ENCODE assay signal across 8 mouse cellular contexts in the genomic region with DNA sequence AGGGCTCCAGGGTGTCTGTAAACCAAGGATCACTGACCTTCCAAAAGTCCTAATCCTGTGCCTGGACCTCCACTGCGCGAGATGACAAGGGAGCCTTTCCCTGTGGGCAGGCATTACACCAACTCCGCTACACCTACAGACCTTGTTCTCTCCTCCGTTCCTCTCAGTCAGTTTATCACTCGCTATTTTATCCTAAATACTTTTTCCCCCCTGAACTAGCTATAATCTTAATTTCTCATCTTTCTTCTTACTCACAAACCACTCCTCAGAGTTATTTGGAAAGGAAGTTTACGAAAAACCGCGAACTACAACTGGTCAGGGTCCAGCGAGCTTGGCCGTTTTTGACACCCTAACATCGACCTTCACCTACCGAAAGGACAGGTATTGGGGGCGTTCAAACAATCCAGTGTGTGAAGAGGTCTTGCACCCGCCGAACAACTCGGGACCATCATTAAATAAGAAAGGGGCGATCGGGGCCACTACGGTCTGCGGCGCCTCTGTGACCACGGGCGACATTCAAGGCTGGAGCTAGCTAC. TPM values are rescaled to one million over a fixed set of nuclear protein-coding genes. Genes with fewer than 3 reads are reported as not detected.
DNase-seq lines count a peak whose midpoint lies in the region; ATAC-seq and TF ChIP-seq lines count a peak whose summit lies in the region.

No protein-coding gene starts in this region.

- peak overlapping the region; percentile 89 for H3K9ac ChIP-seq in CH12.LX (ENCODE audit: insufficient read depth, low read depth)
- H3K9ac ChIP-seq in intestine, postnatal 0 days (ENCODE audit: low read depth, low read length): peak overlapping the region; percentile 76
- H3K9ac ChIP-seq in midbrain, embryonic 14.5 days (replicated peaks; ENCODE audit: low read length): peak overlapping the region; percentile 78

- no peak; the same call in 1 of the 2 replicates for ATAC-seq in intestine, postnatal 0 days
- ATAC-seq in midbrain, embryonic 14.5 days (ENCODE audit: low FRiP score, low TSS enrichment): peak; percentile 73; the same call in 1 of the 2 replicates

- no peaks in the 10 kb centered on the region for H3K27me3 ChIP-seq in CH12.LX (replicated peaks)
- no peaks in the 10 kb centered on the region for H3K27me3 ChIP-seq in erythroblast, embryonic 14.5 days (ENCODE audit: control insufficient read depth)
- no peaks in the 10 kb centered on the region for H3K27me3 ChIP-seq in intestine, postnatal 0 days (replicated peaks; ENCODE audit: control insufficient read depth, insufficient read depth, low read length)
- no peaks in the 10 kb centered on the region for H3K27me3 ChIP-seq in midbrain, embryonic 14.5 days (ENCODE audit: control insufficient read depth, insufficient read depth, low read length)

- DNase-seq in gastrocnemius, adult 2 months: no peak
- no peak for DNase-seq in gastrocnemius, adult 8-10 months (ENCODE audit: low spot score in 2 of 2)
- peak; percentile 23 for DNase-seq in CH12.LX (ENCODE audit: extremely low read depth)
- DNase-seq in midbrain, embryonic 14.5 days: peak; percentile 25
- no peak for DNase-seq in urinary bladder, postnatal 36 days (ENCODE audit: low spot score in 2 of 2)
- no peak for DNase-seq in right cerebral cortex, postnatal 25 days

- peaks cover 40% of the 10 kb centered on the region for H3K79me2 ChIP-seq in CH12.LX (replicated peaks; ENCODE audit: control insufficient read depth, extremely low read depth, insufficient read depth, poor library complexity, severe bottlenecking)

- H3K27ac ChIP-seq in gastrocnemius, adult 2 months: peak overlapping the region; percentile 59
- peak overlapping the region; percentile 65; the same call in 1 of the 2 replicates for H3K27ac ChIP-seq in CH12.LX (ENCODE audit: insufficient read depth, low read depth)
- H3K27ac ChIP-seq in intestine, postnatal 0 days (ENCODE audit: low read depth, low read length): no peak overlapping the region
- H3K27ac ChIP-seq in midbrain, embryonic 14.5 days (replicated peaks; ENCODE audit: low read depth, low read length): 0 out of 2 replicates have a peak overlapping the region, but pooled peaks have one; percentile 16

- no peaks in the 10 kb centered on the region for H3K9me3 ChIP-seq in CH12.LX (replicated peaks; ENCODE audit: low read length)
- H3K9me3 ChIP-seq in erythroblast, embryonic 14.5 days (ENCODE audit: control insufficient read depth, low read length): no peaks in the 10 kb centered on the region
- H3K9me3 ChIP-seq in intestine, postnatal 0 days (ENCODE audit: control insufficient read depth): no peaks in the 10 kb centered on the region
- no peaks in the 10 kb centered on the region for H3K9me3 ChIP-seq in midbrain, embryonic 14.5 days (ENCODE audit: control insufficient read depth, low read length)

- dilution Hi-C loops in CH12.LX (cut with MboI; ENCODE audit: extremely low pct_ligation_motif_present, extremely low pct_unique_long_range_greater_than_20kb, low sequenced_read_pairs): no loop called here

- no peak for TF ChIP-seq CTCF in gastrocnemius, adult 2 months (IDR thresholded peaks at IDR 0.05)
- no peak for TF ChIP-seq CTCF in CH12.LX (conservative IDR thresholded peaks at IDR 0.05 in 1 of 2, IDR thresholded peaks at IDR 0.05 in 1 of 2; ENCODE audit: low read depth in 2 of 2, low read length in 2 of 2)
- no peak for TF ChIP-seq CTCF in intestine, postnatal 0 days (IDR thresholded peaks at IDR 0.05; ENCODE audit: low read depth)

- peak overlapping the region; percentile 25 for H3K4me2 ChIP-seq in CH12.LX (ENCODE audit: insufficient read depth, low read depth, poor library complexity, severe bottlenecking)
- H3K4me2 ChIP-seq in intestine, postnatal 0 days (replicated peaks; ENCODE audit: low read depth): peak overlapping the region; percentile 100
- peak overlapping the region; percentile 98 for H3K4me2 ChIP-seq in midbrain, embryonic 14.5 days (ENCODE audit: low read length)

- H3K4me3 ChIP-seq in gastrocnemius, adult 2 months: peak overlapping the region; percentile 91
- peak overlapping the region; percentile 73 to 93 (median 87) for H3K4me3 ChIP-seq in CH12.LX (replicated peaks in 1 of 3; ENCODE audit: low read depth in 2 of 3, low read length in 2 of 3, poor library complexity in 1 of 3)
- peak overlapping the region; percentile 84 for H3K4me3 ChIP-seq in erythroblast, embryonic 14.5 days (replicated peaks)
- H3K4me3 ChIP-seq in intestine, postnatal 0 days (ENCODE audit: low read depth, low read length): peak overlapping the region; percentile 87
- H3K4me3 ChIP-seq in midbrain, embryonic 14.5 days (replicated peaks; ENCODE audit: low read depth, low read length): peak overlapping the region; percentile 83

- in situ Hi-C loops in CH12.LX (cut with MboI; ENCODE audit: low pct_ligation_motif_present, low pct_unique_long_range_greater_than_20kb, low sequenced_read_pairs): no loop called here

- WGBS in intestine, postnatal 0 days: 2% methylated on average over 23 of the region's 23 CpGs
- WGBS in midbrain, embryonic 14.5 days: 2% methylated on average over 23 of the region's 23 CpGs

- H3K4me1 ChIP-seq in CH12.LX (ENCODE audit: control insufficient read depth in 1 of 2, insufficient read depth in 2 of 2): peaks cover 3 to 31% of the 10 kb centered on the region in 2 experiments
- H3K4me1 ChIP-seq in erythroblast, embryonic 14.5 days (ENCODE audit: control insufficient read depth): peaks cover 37% of the 10 kb centered on the region
- no peaks in the 10 kb centered on the region for H3K4me1 ChIP-seq in intestine, postnatal 0 days (replicated peaks; ENCODE audit: control insufficient read depth, insufficient read depth, low read length)
- H3K4me1 ChIP-seq in midbrain, embryonic 14.5 days (ENCODE audit: control insufficient read depth, insufficient read depth, low read length): 0 out of 2 replicates have a peak, but pooled peaks cover 6% of the 10 kb centered on the region

- intact Hi-C loops in gastrocnemius, adult 2 months (cut with DNase I): no loop called here

- no peak for TF ChIP-seq RAD21 in CH12.LX (IDR thresholded peaks at IDR 0.05; ENCODE audit: low read depth, low read length)

- 0 out of 2 replicates have a peak, but pooled peaks have one; percentile 7 for TF ChIP-seq EP300 in CH12.LX (IDR thresholded peaks at IDR 0.05; ENCODE audit: low read length)

- H3K36me3 ChIP-seq in CH12.LX (replicated peaks in 1 of 2; ENCODE audit: control insufficient read depth in 1 of 2, insufficient read depth in 1 of 2, low read length in 1 of 2): peaks cover 15 to 40% of the 10 kb centered on the region in 2 experiments
- H3K36me3 ChIP-seq in erythroblast, embryonic 14.5 days (ENCODE audit: control insufficient read depth): peaks cover 35% of the 10 kb centered on the region
- no peaks in the 10 kb centered on the region for H3K36me3 ChIP-seq in intestine, postnatal 0 days (ENCODE audit: control insufficient read depth, insufficient read depth)
- H3K36me3 ChIP-seq in midbrain, embryonic 14.5 days (ENCODE audit: control insufficient read depth, insufficient read depth, low read length): no peaks in the 10 kb centered on the region

- no peak for TF ChIP-seq POLR2A in CH12.LX (IDR thresholded peaks at IDR 0.05; ENCODE audit: low read depth, low read length)

TF ChIP-seq in CH12.LX, 34 proteins besides CTCF, POLR2A, EP300 and RAD21:
- TF ChIP-seq MAFK (IDR thresholded peaks at IDR 0.05; ENCODE audit: insufficient replicate concordance, low read length) (no peak), ZC3H11A (IDR thresholded peaks at IDR 0.05; ENCODE audit: low read depth, low read length) (no peak), MYC (IDR thresholded peaks at IDR 0.05; ENCODE audit: low read depth, low read length) (no peak), ELF1 (IDR thresholded peaks at IDR 0.05; ENCODE audit: low read depth, low read length) (no peak), ZKSCAN1 (IDR thresholded peaks at IDR 0.05; ENCODE audit: borderline replicate concordance, low read depth, low read length) (no peak)

RNA-seq across cellular contexts. Expression of gene Hells, which starts 0.4 kb away (rescaled TPM):
- total RNA-seq in gastrocnemius, adult 2 months (2021): 1 to 10 TPM in 1 of 2 experiments, under 1 TPM in 1; 0.28 to 1.8 TPM
- total RNA-seq in gastrocnemius, adult 8-10 months (2022): under 1 TPM; 0.15 to 0.72 (median 0.23) TPM
- 73.2 and 98.6 TPM in 2 replicates for total RNA-seq in CH12.LX (2012; rRNA removed)
- 131 and 153 TPM in 2 replicates for total RNA-seq in CH12.LX (2014; rRNA removed)
- 378 and 393 TPM in 2 replicates for polyA plus RNA-seq in CH12.LX (2012; ENCODE audit: insufficient read length, low read depth)
- 0.28 and 0.35 TPM in 2 replicates for polyA plus RNA-seq in erythroblast, embryonic 14.5 days (2012)
- polyA plus RNA-seq in intestine, postnatal 0 days (2015; fragmentation: Nextera tagmentation; extraction: Ambion mirVana): 14.6 and 18.7 TPM in 2 replicates
- polyA plus RNA-seq in midbrain, embryonic 14.5 days (2014; fragmentation: Nextera tagmentation; extraction: Ambion mirVana): 6.2 and 13.8 TPM in 2 replicates

Comparison
In these comparisons a context has a peak if more than half of its experiments do, and no peak if none do; other contexts are left out.
1. DNase-seq: peak in CH12.LX (single experiment) and midbrain, embryonic 14.5 days (single experiment); none in gastrocnemius, adult 2 months (single experiment), gastrocnemius, adult 8-10 months (0 of 2), urinary bladder, postnatal 36 days (0 of 2) and right cerebral cortex, postnatal 25 days (single experiment).
2. H3K4me2 ChIP-seq: peak in every context shown above with its lines; median percentile 100 in intestine, postnatal 0 days; 98 in midbrain, embryonic 14.5 days; 25 in CH12.LX.
3. RNA of gene Hells, which starts 0.4 kb away (polyA plus RNA-seq): 378 to 393 TPM in CH12.LX; 14.6 to 18.7 TPM in intestine, postnatal 0 days, 6.2 to 13.8 TPM in midbrain, embryonic 14.5 days and 0.28 to 0.35 TPM in erythroblast, embryonic 14.5 days; every median in the first group is over 10 times any median in the second.
4. Peak in every context shown above with its lines, with median percentiles within 50 percentile points of each other: H3K4me3 ChIP-seq and H3K9ac ChIP-seq.